14 mouse cellular contexts compared by ENCODE assay signal in genomic region chr17:31075471-31075870, GRCm38 (mm10). TPM values are rescaled to one million over a fixed set of nuclear protein-coding genes. Genes with fewer than 3 reads are reported as not detected.
A peak's percentile ranks its signal among the peaks of the same experiment; 100 is the strongest.
DNase-seq lines count a peak whose midpoint lies in the region; ATAC-seq and TF ChIP-seq lines count a peak whose summit lies in the region.
"Had no signal": no experiment of that assay in that cellular context is flagged by ENCODE, and none has a peak within 500 bp of the region (broad histone marks: within the 10 kb centered on the region; RNA-seq: fewer than 3 reads in every experiment).

No protein-coding gene starts in this region.

- no peaks in the 10 kb centered on the region for H3K36me3 ChIP-seq in kidney, adult 2 months (ENCODE audit: control insufficient read depth, insufficient read depth, low read length)
- H3K36me3 ChIP-seq in thymus, adult 2 months (ENCODE audit: control insufficient read depth, insufficient read depth, low read length): no peaks in the 10 kb centered on the region
- H3K36me3 ChIP-seq in liver, embryonic 13.5 days: no peaks in the 10 kb centered on the region
- H3K36me3 ChIP-seq in hindbrain, embryonic 14.5 days (replicated peaks; ENCODE audit: control insufficient read depth, insufficient read depth): no peaks in the 10 kb centered on the region
- H3K36me3 ChIP-seq: G1E had no signal

- H3K27ac ChIP-seq in kidney, adult 2 months (ENCODE audit: insufficient read depth, low read depth, low read length): peak overlapping the region; percentile 89
- H3K27ac ChIP-seq in thymus, adult 2 months (ENCODE audit: control insufficient read depth, insufficient read depth, low read length): peak overlapping the region; percentile 90
- H3K27ac ChIP-seq in liver, embryonic 13.5 days: peak overlapping the region; percentile 80
- no peak overlapping the region; the same call in 1 of the 2 replicates for H3K27ac ChIP-seq in hindbrain, embryonic 14.5 days

- no peak for ATAC-seq in liver, embryonic 13.5 days (ENCODE audit: low read depth)
- ATAC-seq in hindbrain, embryonic 14.5 days (ENCODE audit: low FRiP score): no peak
- ATAC-seq: forebrain, embryonic 14.5 days had no signal

- TF ChIP-seq CTCF in kidney, adult 2 months (conservative IDR thresholded peaks at IDR 0.05; ENCODE audit: insufficient read depth, insufficient read length, low read depth, low read length): no peak
- TF ChIP-seq CTCF in thymus, adult 2 months (IDR thresholded peaks at IDR 0.05; ENCODE audit: borderline replicate concordance, control insufficient read depth, extremely low read depth, insufficient read depth, low read length, poor library complexity): no peak

- no peaks in the 10 kb centered on the region for H3K9me3 ChIP-seq in liver, embryonic 13.5 days (replicated peaks)
- no peaks in the 10 kb centered on the region for H3K9me3 ChIP-seq in hindbrain, embryonic 14.5 days (ENCODE audit: control insufficient read depth, low read length)

- no peak overlapping the region for H3K4me3 ChIP-seq in kidney, adult 2 months (ENCODE audit: insufficient read depth, low read depth, low read length)
- no peak overlapping the region for H3K4me3 ChIP-seq in thymus, adult 2 months (ENCODE audit: control insufficient read depth, insufficient read depth, low read length)
- no peak overlapping the region for H3K4me3 ChIP-seq in liver, embryonic 13.5 days (replicated peaks)
- no peak overlapping the region for H3K4me3 ChIP-seq in hindbrain, embryonic 14.5 days (replicated peaks; ENCODE audit: low read length)

- H3K4me1 ChIP-seq in kidney, adult 2 months (ENCODE audit: control insufficient read depth, insufficient read depth, low read length): peaks cover 31% of the 10 kb centered on the region
- peaks cover 87% of the 10 kb centered on the region for H3K4me1 ChIP-seq in thymus, adult 2 months (replicated peaks; ENCODE audit: control insufficient read depth, insufficient read depth, low read length)
- H3K4me1 ChIP-seq in liver, embryonic 13.5 days (replicated peaks): peaks cover 82% of the 10 kb centered on the region
- H3K4me1 ChIP-seq in hindbrain, embryonic 14.5 days (replicated peaks; ENCODE audit: control insufficient read depth, insufficient read depth, low read length): peaks cover 51% of the 10 kb centered on the region

- H3K9ac ChIP-seq in liver, embryonic 13.5 days: no peak overlapping the region
- no peak overlapping the region for H3K9ac ChIP-seq in hindbrain, embryonic 14.5 days

- DNase-seq in kidney, adult 2 months: peak; percentile 59
- no peak for DNase-seq in kidney, adult 18-20 months
- no peak for DNase-seq in thymus, adult 2 months
- DNase-seq in thymus, postnatal 4 days: no peak
- no peak for DNase-seq in liver, embryonic 13.5 days
- no peak for DNase-seq in right cerebral cortex, postnatal 25 days
- DNase-seq in left cerebral cortex, postnatal 36 days (ENCODE audit: low spot score in 2 of 2): no peak
- DNase-seq in hindbrain, embryonic 14.5 days (ENCODE audit: low spot score): no peak
- DNase-seq: kidney, postnatal 10 days had no signal

- no peaks in the 10 kb centered on the region for H3K27me3 ChIP-seq in kidney, adult 2 months (replicated peaks; ENCODE audit: control insufficient read depth, insufficient read depth, low read length)
- H3K27me3 ChIP-seq in thymus, adult 2 months (ENCODE audit: control insufficient read depth, insufficient read depth, low read length): no peaks in the 10 kb centered on the region
- H3K27me3 ChIP-seq in liver, embryonic 13.5 days: no peaks in the 10 kb centered on the region
- H3K27me3 ChIP-seq in hindbrain, embryonic 14.5 days (ENCODE audit: control insufficient read depth, insufficient read depth, low read length): no peaks in the 10 kb centered on the region

- no peak overlapping the region for H3K4me2 ChIP-seq in liver, embryonic 13.5 days
- H3K4me2 ChIP-seq in hindbrain, embryonic 14.5 days (replicated peaks): no peak overlapping the region

- intact Hi-C loops in left cerebral cortex, postnatal 36 days (cut with DNase I): loop anchor here (5.0 kb wide), 1 partner anchor 238 kb away; no protein-coding TSS in a partner anchor

- TF ChIP-seq POLR2A in kidney, adult 2 months (IDR thresholded peaks at IDR 0.05; ENCODE audit: low read depth, low read length): no peak
- no peak for TF ChIP-seq POLR2A in thymus, adult 2 months (IDR thresholded peaks at IDR 0.05; ENCODE audit: control insufficient read depth, extremely low read depth, insufficient read depth, low read length, poor library complexity)

- 45% methylated on average over 5 of the region's 5 CpGs for WGBS in kidney, adult 2 months
- 40% methylated on average over 5 of the region's 5 CpGs for WGBS in thymus, adult 2 months
- 81% methylated on average over 5 of the region's 5 CpGs for WGBS in liver, embryonic 13.5 days (ENCODE audit: insufficient replicate concordance)
- WGBS in hindbrain, embryonic 14.5 days: 90% methylated on average over 5 of the region's 5 CpGs

RNA-seq across cellular contexts. Expression of gene Abcg1, which starts 18.0 kb away (rescaled TPM):
- 7.6 and 8.2 TPM in 2 replicates for polyA plus RNA-seq in kidney, adult 2 months (2012; rRNA removed)
- polyA plus RNA-seq in thymus, adult 2 months (2012; rRNA removed): 103 and 107 TPM in 2 replicates
- 6.1 and 6.2 TPM in 2 replicates for polyA plus RNA-seq in liver, embryonic 13.5 days (2015; fragmentation: Nextera tagmentation; extraction: Ambion mirVana)
- 10 to 100 TPM; 65.5 to 77.2 TPM for total RNA-seq in left cerebral cortex, postnatal 36 days (2021)
- polyA plus RNA-seq in hindbrain, embryonic 14.5 days (2014; fragmentation: Nextera tagmentation; extraction: Ambion mirVana): 19.3 and 21.1 TPM in 2 replicates
- polyA plus RNA-seq: G1E had no signal

RNA-seq across cellular contexts. Expression of gene Tff3, which starts 54.0 kb away (rescaled TPM):
- not detected in 2 replicates for polyA plus RNA-seq in kidney, adult 2 months (2012; rRNA removed)
- polyA plus RNA-seq in thymus, adult 2 months (2012; rRNA removed): 10.1 and 10.4 TPM in 2 replicates
- 4.7 and 6.0 TPM in 2 replicates for polyA plus RNA-seq in liver, embryonic 13.5 days (2015; fragmentation: Nextera tagmentation; extraction: Ambion mirVana)
- total RNA-seq in left cerebral cortex, postnatal 36 days (2021): not detected
- polyA plus RNA-seq in hindbrain, embryonic 14.5 days (2014; fragmentation: Nextera tagmentation; extraction: Ambion mirVana): 2.9 and 4.5 TPM in 2 replicates
- total RNA-seq: adrenal gland, adult 18-20 months; G1E; heart, adult 18-20 months; megakaryocyte-erythroid progenitor cell, adult 5-6 weeks had no signal
- polyA plus RNA-seq: G1E had no signal
